Mouse (Mus musculus) mature B cell (primary cell): ENCODE data around the gene Usp35.

Source experiments
- in situ Hi-C: fragments of 300-500 bp; cut with MboI; formaldehyde crosslinking; loops from 2 replicates; pipeline ENCODE4 v1.14.3; 2019

Gene Usp35

GRCm38 (mm10) chr7:97331726-97332666 is at the start of gene Usp35, which contains the start of gene Kctd21:
TSS of gene Usp35 (minus strand) at chr7:97332020.
TSS of gene Kctd21 (plus strand) at chr7:97332327.
- in situ Hi-C loops: no loop called here

DNA sequence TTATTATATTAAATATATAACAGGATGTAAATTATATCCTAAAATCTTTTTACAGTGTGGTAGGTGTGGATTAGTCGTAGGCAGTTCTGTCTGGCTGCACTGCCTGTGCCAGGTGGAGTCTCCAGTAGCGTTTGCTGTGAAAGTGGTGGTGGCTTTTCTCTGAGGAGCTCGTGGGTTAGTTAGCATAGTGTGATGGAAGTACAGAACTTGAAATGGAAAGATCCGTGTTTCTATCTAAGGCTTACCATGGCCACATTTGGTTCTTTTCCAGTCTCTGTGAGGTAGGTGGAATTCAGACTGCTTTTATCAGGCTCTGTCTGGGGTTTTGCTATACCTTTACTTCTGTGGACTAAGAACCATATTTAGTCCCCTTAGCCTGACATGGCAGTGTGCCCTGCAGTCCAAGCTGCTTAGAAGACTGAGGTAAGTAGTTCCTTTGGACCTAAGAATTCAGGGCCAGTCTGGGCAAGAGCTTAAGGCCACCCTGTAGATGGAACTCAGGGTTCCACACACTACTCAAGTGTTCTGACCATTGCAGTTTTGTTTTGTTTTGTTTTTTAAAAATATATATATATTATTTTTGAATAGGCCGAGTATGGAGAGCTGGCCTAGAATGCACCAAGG is 48.8 kb upstream of the Usp35 start:
- in situ Hi-C loops: no loop called here

GRCm38 (mm10) chr7:97379304-97379703 is 47.5 kb upstream of the Usp35 start:
- in situ Hi-C loops: no loop called here

GRCm38 (mm10) chr7:97375906-97376305 is 44.1 kb upstream of the Usp35 start:
- in situ Hi-C loops: no loop called here

DNA sequence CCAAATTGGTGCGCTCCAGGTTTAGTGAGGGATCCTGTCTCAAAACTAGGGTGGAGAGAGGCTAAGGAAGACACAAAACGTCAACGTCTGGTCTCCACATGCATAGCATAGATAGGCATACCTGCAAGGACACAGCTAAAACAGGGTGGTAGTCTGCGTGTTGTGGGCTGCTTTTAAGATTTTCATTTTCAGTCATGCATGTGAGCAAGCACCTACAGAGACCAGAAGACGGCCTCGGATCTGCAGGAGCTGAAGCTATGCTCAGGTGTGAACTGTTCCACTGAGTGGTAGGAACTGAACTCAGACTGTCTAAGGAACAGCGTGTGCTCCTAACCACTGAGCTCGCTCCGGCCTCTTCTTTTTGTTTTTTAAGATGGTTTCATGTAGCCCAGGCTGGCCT is 43.3 kb upstream of the Usp35 start:
- in situ Hi-C loops: no loop called here

DNA sequence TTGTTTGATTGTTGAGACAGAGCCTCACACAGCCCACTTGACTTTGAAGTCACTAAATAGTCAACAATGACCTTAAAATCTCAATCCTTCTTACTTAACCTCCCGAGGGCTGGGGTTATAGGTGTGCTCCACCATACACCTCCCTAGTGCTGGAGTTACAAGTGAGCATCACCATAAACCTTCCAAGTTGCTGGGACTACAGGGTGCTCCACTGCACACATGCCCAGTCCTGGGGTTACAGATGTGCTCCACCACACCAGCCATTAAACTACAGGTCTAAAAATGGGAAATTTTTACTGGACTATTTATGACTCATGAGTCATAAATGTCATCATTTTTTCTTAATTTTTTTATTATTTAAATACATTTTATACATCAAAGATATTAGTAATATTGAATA is 34.1 kb upstream of the Usp35 start:
- in situ Hi-C loops: no loop called here

DNA sequence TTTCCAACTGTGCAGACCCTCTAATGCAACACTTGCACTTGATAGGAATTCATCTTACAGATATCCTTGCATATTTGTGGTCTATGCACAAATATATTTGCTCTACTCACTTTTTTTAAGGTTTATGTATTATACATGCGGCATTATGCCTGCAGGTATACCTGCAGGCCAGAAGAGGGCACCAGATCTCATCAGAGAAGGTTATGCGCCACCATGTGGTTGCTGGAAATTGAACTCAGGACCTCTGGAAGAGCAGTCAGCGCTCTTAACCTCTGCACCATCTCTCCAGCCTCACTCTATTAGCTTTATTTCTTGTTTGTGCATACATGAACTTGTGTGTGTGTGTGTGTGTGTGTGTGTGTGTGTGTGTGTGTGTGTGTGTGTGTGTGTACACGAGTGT is 29.6 kb upstream of the Usp35 start:
- in situ Hi-C loops: no loop called here

GRCm38 (mm10) chr7:97360955-97361354 is 29.1 kb upstream of the Usp35 start:
- in situ Hi-C loops: no loop called here

GRCm38 (mm10) chr7:97360166-97360565 is 28.3 kb upstream of the Usp35 start:
- in situ Hi-C loops: no loop called here

- in situ Hi-C loops: no loop called here
Observed at GRCm38 (mm10) chr7:97358347-97358746, 26.5 kb upstream of the Usp35 start.

DNA sequence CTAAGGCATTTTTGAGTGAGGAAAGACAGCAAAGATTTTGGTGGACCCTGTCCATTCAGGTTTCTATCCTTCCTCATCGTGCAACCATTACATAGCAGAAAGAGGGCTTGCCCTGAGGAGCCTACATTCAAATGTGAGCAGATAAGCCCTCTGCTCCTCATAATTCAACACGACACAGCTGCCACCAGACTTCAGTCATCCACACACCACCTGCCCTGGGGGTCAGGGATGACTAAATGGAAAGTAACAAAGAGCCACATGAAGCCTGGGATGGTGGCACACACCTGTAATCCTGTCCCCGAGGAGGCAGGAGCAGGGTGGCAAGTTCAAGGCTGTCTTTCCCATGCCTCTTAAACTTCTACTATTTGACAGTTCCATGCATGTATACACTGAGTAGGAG is 26.0 kb upstream of the Usp35 start:
- in situ Hi-C loops: no loop called here

- in situ Hi-C loops: no loop called here
Observed at GRCm38 (mm10) chr7:97356875-97357276, 25.1 kb upstream of the Usp35 start.

DNA sequence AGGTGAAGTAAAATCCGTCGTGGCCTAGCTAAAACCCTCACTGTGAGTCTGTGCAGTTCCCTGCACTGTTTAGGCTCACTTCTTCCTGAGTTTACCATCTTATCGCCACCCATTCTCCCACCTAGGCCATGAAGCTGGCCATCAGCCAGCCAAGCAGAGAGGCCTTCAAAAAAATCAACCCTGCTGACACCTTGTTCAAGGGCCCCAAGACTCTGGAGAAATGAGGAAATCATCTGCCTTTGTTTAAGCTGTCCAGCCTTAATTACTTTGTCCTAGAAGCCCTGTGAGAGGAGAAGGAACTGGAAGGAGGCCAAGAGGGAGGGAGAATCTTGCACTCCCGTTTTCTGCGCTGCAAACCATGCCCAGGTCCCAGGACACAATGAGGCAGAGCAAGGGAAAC is 24.4 kb upstream of the Usp35 start:
- in situ Hi-C loops: no loop called here

DNA sequence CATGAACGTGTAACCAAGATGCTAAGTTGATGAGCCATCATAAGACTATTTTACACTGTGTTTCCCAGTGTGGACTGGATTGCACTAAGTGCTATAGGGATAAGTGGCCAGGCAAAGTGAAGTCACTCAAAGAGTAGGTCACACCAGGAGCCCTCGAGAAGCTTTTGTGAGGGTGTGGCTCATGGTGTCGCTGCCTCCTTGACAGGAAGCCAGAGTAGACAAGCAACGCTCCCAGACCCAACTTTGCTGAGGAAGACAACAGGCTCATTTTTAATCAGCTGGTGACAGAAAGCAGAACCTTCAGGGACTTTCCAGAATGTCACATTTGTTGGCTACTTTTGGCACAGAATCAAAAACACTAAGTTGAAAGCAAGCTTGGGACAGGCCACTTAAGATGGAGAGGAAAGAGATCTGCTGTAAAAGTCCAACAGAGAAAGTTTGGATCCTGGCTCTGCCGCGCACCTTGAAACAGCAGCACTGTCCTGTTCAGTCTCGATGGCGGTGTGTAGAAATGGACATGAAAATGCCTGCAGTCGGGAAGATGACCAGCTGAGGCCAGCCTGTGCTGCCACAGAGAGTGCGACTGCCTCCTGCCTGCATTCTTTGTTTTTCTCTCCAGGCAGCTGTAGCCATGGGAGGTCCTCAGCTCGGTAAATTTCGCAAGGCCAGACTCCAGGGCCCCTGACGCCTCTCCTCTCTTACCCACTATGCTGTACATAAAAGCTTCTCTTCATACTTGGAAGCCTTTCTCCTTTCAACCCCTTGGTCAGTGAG is 23.4 kb upstream of the Usp35 start:
- in situ Hi-C loops: no loop called here

DNA sequence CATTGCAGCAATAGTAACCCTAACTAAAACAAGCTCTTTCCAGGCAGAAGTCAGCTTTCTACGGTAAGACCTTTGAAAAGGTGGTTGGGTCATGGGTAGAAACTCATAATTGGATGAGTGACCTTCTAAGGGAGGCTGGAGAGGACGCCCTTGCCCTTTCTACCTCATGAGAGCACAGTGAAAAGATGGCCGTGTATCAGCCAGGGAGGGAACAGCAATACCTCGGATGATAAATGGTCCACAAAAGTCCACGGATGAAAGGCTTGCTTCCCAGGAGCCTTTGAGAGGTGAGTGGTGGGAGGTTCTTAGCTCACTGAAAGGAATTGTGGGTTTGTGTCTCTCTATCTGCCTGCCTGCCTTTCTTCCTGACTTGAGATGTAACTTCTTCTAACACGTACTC is 21.5 kb upstream of the Usp35 start:
- in situ Hi-C loops: no loop called here

- in situ Hi-C loops: no loop called here
Observed at GRCm38 (mm10) chr7:97351792-97352513, 20.1 kb upstream of the Usp35 start.

DNA sequence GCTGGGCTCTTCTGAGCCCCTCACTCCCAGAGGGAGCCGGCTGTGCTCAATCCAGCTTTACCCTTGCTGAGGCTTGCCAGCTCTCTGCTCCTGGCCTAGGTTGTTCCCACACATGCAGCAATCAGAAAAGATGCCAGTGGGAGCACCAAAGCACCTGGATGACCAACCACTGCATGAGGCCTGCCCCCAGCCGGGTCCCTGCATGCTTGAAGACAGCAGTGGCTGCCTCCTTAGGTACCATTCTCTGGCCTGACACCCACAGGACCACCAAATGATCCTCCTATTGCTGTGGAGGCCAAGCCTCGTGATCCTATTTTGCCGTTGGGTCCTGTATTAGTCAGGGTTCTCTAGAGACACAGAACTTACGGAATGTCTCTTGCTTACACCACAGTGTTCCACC is 19.1 kb upstream of the Usp35 start:
- in situ Hi-C loops: no loop called here

- in situ Hi-C loops: no loop called here
Observed at GRCm38 (mm10) chr7:97349438-97349837, 17.6 kb upstream of the Usp35 start.

DNA sequence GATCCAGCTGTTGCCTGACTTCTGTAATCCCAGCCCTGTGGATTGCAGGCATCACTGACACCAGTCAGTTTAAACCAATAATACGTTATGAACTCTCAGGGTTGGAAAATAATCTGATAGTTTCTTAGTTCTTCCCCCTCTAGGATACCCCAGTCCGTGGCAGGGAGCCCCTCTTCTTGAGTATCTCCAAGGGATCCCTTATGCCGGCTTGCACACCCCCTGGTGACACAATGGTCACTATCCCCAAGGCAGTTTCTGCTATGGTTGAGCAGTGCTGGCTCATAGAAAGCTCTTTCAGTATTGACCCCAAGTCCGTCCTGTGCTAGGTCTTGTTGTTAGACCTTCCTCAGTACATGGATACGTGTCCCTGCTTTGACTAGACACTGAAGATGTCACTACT is 17.0 kb upstream of the Usp35 start:
- in situ Hi-C loops: no loop called here

DNA sequence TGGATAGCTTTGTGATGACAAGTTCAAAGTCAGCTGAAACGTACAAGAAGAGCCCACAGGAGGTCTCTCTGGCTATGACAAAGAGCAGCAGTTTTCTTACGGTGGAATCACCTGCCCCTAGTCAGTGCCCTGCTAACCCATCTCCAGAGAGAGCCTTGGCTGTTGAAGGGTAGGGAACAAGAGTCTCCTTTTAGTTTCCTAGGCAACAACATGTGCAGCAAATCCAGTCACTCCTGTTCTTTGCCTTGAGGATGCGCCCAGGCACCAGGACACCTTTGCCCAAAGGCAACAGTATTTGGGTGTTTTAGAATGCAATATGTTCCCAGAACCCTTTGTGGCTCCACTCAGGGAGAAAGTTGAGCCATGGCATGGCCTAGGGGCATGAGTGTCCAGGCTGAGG is 16.5 kb upstream of the Usp35 start:
- in situ Hi-C loops: no loop called here

GRCm38 (mm10) chr7:97347464-97347863 is 15.6 kb upstream of the Usp35 start:
- in situ Hi-C loops: no loop called here

GRCm38 (mm10) chr7:97346822-97347166 is 15.0 kb upstream of the Usp35 start:
- in situ Hi-C loops: no loop called here
